ENCODE assay signal across 10 mouse cellular contexts in genomic region chr8:12931426-12931825, GRCm38 (mm10). TPM values are rescaled to one million over a fixed set of nuclear protein-coding genes. Genes with fewer than 3 reads are reported as not detected.
DNase-seq lines count a peak whose midpoint lies in the region; ATAC-seq and TF ChIP-seq lines count a peak whose summit lies in the region.
"Had no signal": no experiment of that assay in that cellular context is flagged by ENCODE, and none has a peak within 500 bp of the region (broad histone marks: within the 10 kb centered on the region; RNA-seq: fewer than 3 reads in every experiment).

No protein-coding gene starts in this region.

- H3K9me3 ChIP-seq in kidney, postnatal 0 days (replicated peaks; ENCODE audit: low read length) = no peaks in the 10 kb centered on the region
- H3K9me3 ChIP-seq in embryonic facial prominence, embryonic 10.5 days = no peaks in the 10 kb centered on the region
- H3K9me3 ChIP-seq in intestine, embryonic 15.5 days = no peaks in the 10 kb centered on the region
- no peaks in the 10 kb centered on the region for H3K9me3 ChIP-seq in neural tube, embryonic 13.5 days
- H3K9me3 ChIP-seq: heart, embryonic 15.5 days had no signal

- H3K4me1 ChIP-seq in kidney, postnatal 0 days (replicated peaks; ENCODE audit: insufficient read depth, low read length) = peaks cover 27% of the 10 kb centered on the region
- H3K4me1 ChIP-seq in embryonic facial prominence, embryonic 10.5 days = peaks cover 38% of the 10 kb centered on the region
- peaks cover 39% of the 10 kb centered on the region for H3K4me1 ChIP-seq in intestine, embryonic 15.5 days (replicated peaks)
- peaks cover 50% of the 10 kb centered on the region for H3K4me1 ChIP-seq in neural tube, embryonic 13.5 days (replicated peaks)

- H3K4me2 ChIP-seq in kidney, postnatal 0 days (ENCODE audit: low read length) = peak overlapping the region; percentile 13; the same call in 1 of the 2 replicates
- H3K4me2 ChIP-seq in intestine, embryonic 15.5 days (replicated peaks) = peak overlapping the region; percentile 43
- H3K4me2 ChIP-seq in neural tube, embryonic 13.5 days = no peak overlapping the region
- H3K4me2 ChIP-seq: heart, embryonic 15.5 days had no signal

- no peak overlapping the region for H3K9ac ChIP-seq in kidney, postnatal 0 days (ENCODE audit: low read depth, low read length)
- H3K9ac ChIP-seq in intestine, embryonic 15.5 days = peak overlapping the region; percentile 21; the same call in 1 of the 2 replicates
- peak overlapping the region; percentile 31; the same call in 1 of the 2 replicates for H3K9ac ChIP-seq in neural tube, embryonic 13.5 days
- H3K9ac ChIP-seq: heart, embryonic 15.5 days had no signal

- TF ChIP-seq CTCF in kidney, postnatal 0 days (IDR thresholded peaks at IDR 0.05; ENCODE audit: low read depth) = no peak

- no peaks in the 10 kb centered on the region for H3K27me3 ChIP-seq in kidney, postnatal 0 days (ENCODE audit: insufficient read depth, low read length)
- no peaks in the 10 kb centered on the region for H3K27me3 ChIP-seq in embryonic facial prominence, embryonic 10.5 days (replicated peaks; ENCODE audit: low read depth, poor library complexity, severe bottlenecking)
- no peaks in the 10 kb centered on the region for H3K27me3 ChIP-seq in intestine, embryonic 15.5 days (replicated peaks)
- H3K27me3 ChIP-seq in neural tube, embryonic 13.5 days = no peaks in the 10 kb centered on the region

- peak overlapping the region; percentile 77 for H3K27ac ChIP-seq in kidney, postnatal 0 days
- H3K27ac ChIP-seq in embryonic facial prominence, embryonic 10.5 days (replicated peaks) = peak overlapping the region; percentile 57; the same call in 1 of the 2 replicates
- peak overlapping the region; percentile 76 for H3K27ac ChIP-seq in intestine, embryonic 15.5 days
- peak overlapping the region; percentile 34 for H3K27ac ChIP-seq in neural tube, embryonic 13.5 days (replicated peaks)
- H3K27ac ChIP-seq: heart, embryonic 15.5 days had no signal

- no peaks in the 10 kb centered on the region for H3K36me3 ChIP-seq in kidney, postnatal 0 days (ENCODE audit: insufficient read depth, low read length)
- no peaks in the 10 kb centered on the region for H3K36me3 ChIP-seq in embryonic facial prominence, embryonic 10.5 days (replicated peaks)
- H3K36me3 ChIP-seq in intestine, embryonic 15.5 days = no peaks in the 10 kb centered on the region
- no peaks in the 10 kb centered on the region for H3K36me3 ChIP-seq in neural tube, embryonic 13.5 days
- H3K36me3 ChIP-seq: heart, embryonic 15.5 days had no signal

- H3K4me3 ChIP-seq in kidney, postnatal 0 days (replicated peaks; ENCODE audit: low read depth, low read length) = no peak overlapping the region
- no peak overlapping the region for H3K4me3 ChIP-seq in embryonic facial prominence, embryonic 10.5 days
- no peak overlapping the region; the same call in 1 of the 2 replicates for H3K4me3 ChIP-seq in intestine, embryonic 15.5 days (replicated peaks)
- H3K4me3 ChIP-seq in neural tube, embryonic 13.5 days = no peak overlapping the region
- H3K4me3 ChIP-seq: heart, embryonic 15.5 days had no signal

- 0 out of 2 replicates have a peak, but pooled peaks have one; percentile 2 for ATAC-seq in kidney, postnatal 0 days (replicated peaks; ENCODE audit: low FRiP score, low read depth)
- ATAC-seq in intestine, embryonic 15.5 days = peak; percentile 39
- no peak for ATAC-seq in neural tube, embryonic 13.5 days (ENCODE audit: low read depth)

- DNase-seq in kidney, postnatal 0 days (ENCODE audit: low spot score) = no peak
- no peak for DNase-seq in kidney, adult 8-10 months
- DNase-seq in embryonic facial prominence, embryonic 10.5 days (ENCODE audit: low spot score) = peak; percentile 19
- DNase-seq in adrenal gland, postnatal 36 days = no peak
- no peak for DNase-seq in testis, postnatal 14 days (ENCODE audit: low spot score)
- no peak for DNase-seq in cerebellum, adult 18-20 months
- DNase-seq: spleen, adult 18-20 months had no signal

- 36% methylated on average over 11 of the region's 11 CpGs for WGBS in kidney, postnatal 0 days
- 41% methylated on average over 11 of the region's 11 CpGs for WGBS in embryonic facial prominence, embryonic 10.5 days
- 37% methylated on average over 11 of the region's 11 CpGs for WGBS in intestine, embryonic 15.5 days
- WGBS in neural tube, embryonic 13.5 days = 28% methylated on average over 11 of the region's 11 CpGs

RNA-seq across cellular contexts. Expression of gene Mcf2l, which starts 57.8 kb away (rescaled TPM):
- polyA plus RNA-seq in kidney, postnatal 0 days (2015; fragmentation: Nextera tagmentation; extraction: Ambion mirVana) = 10.9 and 11.2 TPM in 2 replicates
- polyA plus RNA-seq in embryonic facial prominence, embryonic 10.5 days (2016; fragmentation: Nextera tagmentation; extraction: Ambion mirVana) = 15.8 and 17.4 TPM in 2 replicates
- polyA plus RNA-seq in intestine, embryonic 15.5 days (2015; fragmentation: Nextera tagmentation; extraction: Ambion mirVana) = 13.1 and 13.7 TPM in 2 replicates
- polyA plus RNA-seq in neural tube, embryonic 13.5 days (2015; fragmentation: Nextera tagmentation; extraction: Ambion mirVana) = 107 and 116 TPM in 2 replicates
- total RNA-seq in adrenal gland, postnatal 36 days (2021) = 10 to 100 TPM; 13.1 to 36.9 TPM
